Mouse (Mus musculus): ENCODE measurements around the gene Mphosph9. TPM values are rescaled to one million over a fixed set of nuclear protein-coding genes. Genes with fewer than 3 reads are reported as not detected.
"Not testable (repeated sequence)": the region's sequence is repeated elsewhere in the genome, so short reads cannot be mapped to it uniquely, and the experiment has no call there.

Gene Mphosph9
- polyA plus RNA-seq, 1 experiment from 2014 or later, result 8.5 TPM

DNA sequence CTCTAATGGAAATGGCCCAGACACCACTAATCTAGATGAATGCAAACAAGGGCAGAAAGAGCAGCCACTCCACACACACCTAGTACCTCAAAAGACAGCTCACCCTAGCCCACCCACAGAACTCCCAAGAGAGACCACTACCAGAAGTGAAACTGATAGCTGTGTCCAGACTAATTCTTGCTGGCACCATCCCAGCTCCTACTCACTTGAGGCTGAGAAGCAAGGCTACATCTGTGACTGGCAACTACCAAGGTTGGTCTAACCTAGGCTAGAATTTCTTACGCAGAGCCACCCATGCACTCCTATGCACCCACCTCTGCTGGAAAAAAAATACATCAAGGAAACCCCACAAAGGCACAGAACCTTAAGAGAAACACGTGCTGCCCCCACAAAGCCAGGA, 22.6 kb upstream of the Mphosph9 start:
- Histone ChIP-seq H3K9me3 (replicated peaks; ENCODE audit: control insufficient read depth, low read length) (no peaks in the 10 kb centered on the region), H3K36me3 (ENCODE audit: control insufficient read depth, insufficient read depth, low read length) (peaks cover 22% of the 10 kb centered on the region; the same call in 1 of the 2 replicates), H3K27ac (ENCODE audit: low read length) (peak overlapping the region; percentile 97; the same call in 1 of the 2 replicates), H3K27me3 (ENCODE audit: control insufficient read depth, insufficient read depth, low read length) (no peaks in the 10 kb centered on the region), H3K4me2 (ENCODE audit: low read depth, low read length) (no peak overlapping the region), H3K9ac (ENCODE audit: low read length) (peak overlapping the region; percentile 100), H3K4me1 (ENCODE audit: control insufficient read depth, insufficient read depth, low read length) (peaks cover 23% of the 10 kb centered on the region), H3K4me3 (replicated peaks; ENCODE audit: low read length) (no peak overlapping the region)
- no peak for ATAC-seq (ENCODE audit: insufficient read depth, low FRiP score)
- 85% methylated on average over 2 of the region's 2 CpGs for WGBS

DNA sequence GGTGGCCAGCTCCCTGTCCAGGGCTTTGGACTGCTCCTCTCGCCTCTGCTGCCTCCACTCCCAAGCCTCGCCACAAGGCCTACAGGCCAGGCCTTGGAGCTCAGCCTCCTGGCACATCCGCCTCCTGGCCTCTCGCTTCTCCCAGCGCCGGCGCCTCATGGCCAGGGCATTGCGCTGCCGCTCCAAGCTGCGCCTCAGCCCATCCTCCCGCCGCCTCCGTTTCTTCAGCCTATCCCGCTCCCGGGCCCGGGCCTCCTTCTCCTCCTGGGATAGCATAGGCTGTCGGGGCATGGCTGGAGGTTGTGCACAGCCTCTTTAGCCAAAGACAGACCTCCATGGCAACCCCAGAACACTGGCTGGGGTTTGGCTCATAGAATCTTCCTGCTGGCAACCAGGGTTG, 21.4 kb upstream of the Mphosph9 start:
- WGBS, result 92% methylated on average over 17 of the region's 17 CpGs
- no peak overlapping the region for H3K9ac ChIP-seq (ENCODE audit: low read length)
- no peak for ATAC-seq (ENCODE audit: insufficient read depth, low FRiP score)
- H3K27me3 ChIP-seq (ENCODE audit: control insufficient read depth, insufficient read depth, low read length), result no peaks in the 10 kb centered on the region
- no peak overlapping the region for H3K4me3 ChIP-seq (replicated peaks; ENCODE audit: low read length)
- H3K36me3 ChIP-seq (ENCODE audit: control insufficient read depth, insufficient read depth, low read length), result peaks cover 24% of the 10 kb centered on the region; the same call in 1 of the 2 replicates
- no peak overlapping the region for H3K27ac ChIP-seq (ENCODE audit: low read length)
- H3K4me2 ChIP-seq (ENCODE audit: low read depth, low read length), result no peak overlapping the region
- H3K9me3 ChIP-seq (replicated peaks; ENCODE audit: control insufficient read depth, low read length), result no peaks in the 10 kb centered on the region
- peaks cover 23% of the 10 kb centered on the region for H3K4me1 ChIP-seq (ENCODE audit: control insufficient read depth, insufficient read depth, low read length)

DNA sequence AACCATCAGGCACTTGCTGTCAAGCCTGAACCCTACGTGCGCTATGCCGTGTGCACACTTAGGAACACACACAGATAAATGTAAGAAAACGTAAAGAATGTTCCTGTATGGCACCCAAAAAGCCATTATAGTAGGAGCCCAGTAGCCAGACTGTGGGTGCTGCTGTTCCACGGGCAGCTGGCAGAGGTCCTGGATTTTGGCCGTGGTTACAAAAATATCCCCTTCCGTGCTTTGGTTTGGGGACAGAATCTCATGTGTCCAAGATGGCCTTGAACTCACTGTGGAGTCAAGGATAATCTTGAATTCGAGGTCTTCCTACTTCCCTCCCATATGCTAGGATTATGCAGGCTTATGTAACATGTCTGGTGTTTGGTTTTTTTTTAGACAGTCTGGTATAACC, 15.1 kb upstream of the Mphosph9 start:
- no peak overlapping the region for H3K4me2 ChIP-seq (ENCODE audit: low read depth, low read length)
- peaks cover 12% of the 10 kb centered on the region for H3K4me1 ChIP-seq (ENCODE audit: control insufficient read depth, insufficient read depth, low read length)
- no peaks in the 10 kb centered on the region for H3K27me3 ChIP-seq (ENCODE audit: control insufficient read depth, insufficient read depth, low read length)
- ATAC-seq (ENCODE audit: insufficient read depth, low FRiP score), result no peak
- peaks cover 14% of the 10 kb centered on the region; the same call in 1 of the 2 replicates for H3K36me3 ChIP-seq (ENCODE audit: control insufficient read depth, insufficient read depth, low read length)
- no peaks in the 10 kb centered on the region for H3K9me3 ChIP-seq (replicated peaks; ENCODE audit: control insufficient read depth, low read length)
- no peak overlapping the region for H3K4me3 ChIP-seq (replicated peaks; ENCODE audit: low read length)
- 75% methylated on average over 8 of the region's 8 CpGs for WGBS
- no peak overlapping the region for H3K27ac ChIP-seq (ENCODE audit: low read length)
- no peak overlapping the region for H3K9ac ChIP-seq (ENCODE audit: low read length)

DNA sequence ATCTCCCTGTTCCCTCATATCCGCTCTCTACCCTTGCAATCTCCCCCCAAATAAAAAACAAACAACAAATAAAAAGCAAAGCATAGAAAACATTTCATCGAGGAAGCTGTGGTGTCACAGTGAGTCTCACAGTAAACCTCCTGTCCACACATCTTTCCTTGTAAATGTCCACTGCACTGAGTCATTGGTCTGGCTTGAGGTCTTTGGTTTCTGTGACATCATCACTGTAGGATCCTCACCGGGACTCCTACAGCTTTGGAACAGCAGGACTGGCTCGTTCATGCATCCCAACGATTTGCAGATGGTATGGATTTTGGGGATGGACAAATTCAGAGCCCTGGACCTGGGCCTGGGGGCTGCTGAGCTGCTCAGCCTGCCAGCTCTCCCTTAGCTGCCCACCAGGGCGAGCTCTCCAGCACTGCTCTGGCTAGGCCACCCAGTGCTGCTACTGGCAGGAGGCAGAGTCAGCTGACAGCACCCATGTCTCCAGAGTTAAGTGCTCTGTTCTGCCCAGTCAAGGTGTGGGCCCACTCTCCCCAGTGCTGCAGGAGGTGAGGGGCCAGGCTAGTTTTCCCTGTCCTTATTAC, 14.1 kb upstream of the Mphosph9 start:
- not testable (repeated sequence) for H3K4me3 ChIP-seq (replicated peaks; ENCODE audit: low read length); H3K27me3 ChIP-seq (ENCODE audit: control insufficient read depth, insufficient read depth, low read length); H3K27ac ChIP-seq (ENCODE audit: low read length); H3K4me2 ChIP-seq (ENCODE audit: low read depth, low read length); H3K9ac ChIP-seq (ENCODE audit: low read length); H3K9me3 ChIP-seq (replicated peaks; ENCODE audit: control insufficient read depth, low read length); ATAC-seq (ENCODE audit: insufficient read depth, low FRiP score)
- 0 out of 2 replicates have a peak, but pooled peaks cover 11% of the 10 kb centered on the region for H3K36me3 ChIP-seq (ENCODE audit: control insufficient read depth, insufficient read depth, low read length)
- H3K4me1 ChIP-seq (ENCODE audit: control insufficient read depth, insufficient read depth, low read length), result peaks cover 17% of the 10 kb centered on the region
- WGBS, result 62% methylated on average over 6 of the region's 6 CpGs

DNA sequence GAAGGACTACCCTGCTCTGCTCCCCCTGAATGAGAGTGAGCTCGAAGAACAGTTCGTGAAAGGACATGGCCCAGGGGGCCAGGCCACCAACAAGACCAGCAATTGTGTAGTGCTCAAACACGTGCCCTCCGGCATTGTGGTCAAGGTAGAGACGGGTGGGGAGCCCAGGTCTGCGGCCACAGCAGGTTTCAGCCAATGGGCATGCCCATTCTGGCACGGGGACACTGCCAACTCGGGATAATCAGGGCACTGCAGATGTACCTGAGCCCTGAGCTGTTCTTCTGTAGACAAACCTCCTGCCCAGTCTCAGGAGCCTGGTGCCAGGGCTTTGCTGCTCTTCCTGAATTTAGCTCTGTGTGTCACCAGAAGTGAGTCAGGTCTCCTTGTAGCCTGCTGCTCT, 11.0 kb upstream of the Mphosph9 start:
- Histone ChIP-seq H3K4me2 (ENCODE audit: low read depth, low read length) (no peak overlapping the region), H3K27me3 (ENCODE audit: control insufficient read depth, insufficient read depth, low read length) (no peaks in the 10 kb centered on the region), H3K9ac (ENCODE audit: low read length) (no peak overlapping the region), H3K36me3 (ENCODE audit: control insufficient read depth, insufficient read depth, low read length) (no peaks in the 10 kb centered on the region), H3K27ac (ENCODE audit: low read length) (no peak overlapping the region; the same call in 1 of the 2 replicates), H3K4me3 (replicated peaks; ENCODE audit: low read length) (no peak overlapping the region), H3K4me1 (ENCODE audit: control insufficient read depth, insufficient read depth, low read length) (peaks cover 17% of the 10 kb centered on the region), H3K9me3 (replicated peaks; ENCODE audit: control insufficient read depth, low read length) (no peaks in the 10 kb centered on the region)
- ATAC-seq (ENCODE audit: insufficient read depth, low FRiP score), result no peak
- WGBS, result 90% methylated on average over 8 of the region's 8 CpGs

DNA sequence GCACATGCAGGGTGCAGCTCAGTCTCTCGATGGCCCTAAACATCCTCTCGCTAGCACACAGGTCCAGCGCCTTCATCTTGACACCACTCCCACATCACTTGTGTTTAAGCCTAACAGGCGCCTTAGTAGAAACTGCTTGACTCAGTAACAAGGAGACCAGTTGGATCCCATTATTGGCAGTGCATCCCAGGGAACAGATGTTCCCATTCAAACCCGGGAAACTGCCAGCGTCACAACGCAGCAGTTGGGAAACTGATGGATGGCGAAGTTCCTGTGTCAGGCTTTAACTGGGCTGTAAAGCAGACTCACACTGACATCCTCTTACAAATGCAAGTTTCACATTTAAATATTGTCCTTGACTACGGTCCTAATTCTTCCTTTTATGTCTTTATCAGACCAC, 10.1 kb upstream of the Mphosph9 start:
- no peak overlapping the region for H3K4me2 ChIP-seq (ENCODE audit: low read depth, low read length)
- no peak overlapping the region for H3K4me3 ChIP-seq (replicated peaks; ENCODE audit: low read length)
- no peaks in the 10 kb centered on the region for H3K9me3 ChIP-seq (replicated peaks; ENCODE audit: control insufficient read depth, low read length)
- ATAC-seq (ENCODE audit: insufficient read depth, low FRiP score), result no peak
- WGBS, result 36% methylated on average over 9 of the region's 9 CpGs
- H3K27ac ChIP-seq (ENCODE audit: low read length), result peak overlapping the region; percentile 39; the same call in 1 of the 2 replicates
- peaks cover 17% of the 10 kb centered on the region for H3K4me1 ChIP-seq (ENCODE audit: control insufficient read depth, insufficient read depth, low read length)
- no peaks in the 10 kb centered on the region for H3K36me3 ChIP-seq (ENCODE audit: control insufficient read depth, insufficient read depth, low read length)
- no peak overlapping the region for H3K9ac ChIP-seq (ENCODE audit: low read length)
- no peaks in the 10 kb centered on the region for H3K27me3 ChIP-seq (ENCODE audit: control insufficient read depth, insufficient read depth, low read length)

DNA sequence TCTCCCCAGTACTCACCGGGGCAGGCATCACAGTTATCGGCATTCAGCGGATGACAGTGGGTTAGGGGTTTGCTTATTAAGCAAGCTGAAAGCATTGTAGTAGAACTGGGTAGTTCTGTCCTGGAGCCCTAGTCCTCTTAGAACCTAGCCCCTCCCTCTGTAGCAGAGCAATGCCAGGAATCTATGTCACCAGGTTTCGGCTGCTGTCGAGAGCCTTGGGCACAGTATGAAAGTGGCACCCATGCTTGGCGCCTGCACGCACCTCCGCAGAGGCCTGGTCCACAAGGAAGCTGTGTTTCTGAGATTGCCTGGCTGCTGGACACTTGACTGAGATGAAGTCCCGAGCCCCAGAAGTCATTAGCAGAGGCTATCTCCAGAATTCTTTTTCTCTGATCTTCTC, 9.3 kb upstream of the Mphosph9 start:
- Histone ChIP-seq H3K27ac (ENCODE audit: low read length) (no peak overlapping the region), H3K9me3 (replicated peaks; ENCODE audit: control insufficient read depth, low read length) (no peaks in the 10 kb centered on the region), H3K4me1 (ENCODE audit: control insufficient read depth, insufficient read depth, low read length) (peaks cover 17% of the 10 kb centered on the region), H3K4me3 (replicated peaks; ENCODE audit: low read length) (no peak overlapping the region), H3K36me3 (ENCODE audit: control insufficient read depth, insufficient read depth, low read length) (no peaks in the 10 kb centered on the region), H3K4me2 (ENCODE audit: low read depth, low read length) (no peak overlapping the region), H3K27me3 (ENCODE audit: control insufficient read depth, insufficient read depth, low read length) (no peaks in the 10 kb centered on the region), H3K9ac (ENCODE audit: low read length) (no peak overlapping the region)
- 84% methylated on average over 9 of the region's 9 CpGs for WGBS
- no peak for ATAC-seq (ENCODE audit: insufficient read depth, low FRiP score)

DNA sequence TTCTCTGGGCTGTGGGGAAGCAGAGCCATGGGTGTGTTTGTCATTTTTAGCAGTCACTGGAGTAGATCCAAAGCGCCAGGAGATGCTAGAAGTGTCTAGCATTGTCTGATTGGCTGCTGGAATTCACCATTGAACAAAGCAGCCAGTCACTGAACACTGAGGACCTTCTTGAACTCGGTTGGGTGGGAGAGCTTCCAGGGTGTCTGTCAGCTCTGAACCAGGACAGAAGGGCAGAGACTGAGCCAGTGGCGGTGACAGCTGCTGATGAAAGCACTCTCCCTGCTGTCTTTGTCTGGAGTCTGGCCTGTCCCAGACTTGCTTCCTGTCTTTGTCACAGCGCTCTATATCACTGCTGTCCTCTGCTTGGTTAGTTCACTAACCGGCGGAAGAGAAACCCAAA, 6.6 kb upstream of the Mphosph9 start:
- peak; percentile 49; the same call in 1 of the 2 replicates for ATAC-seq (ENCODE audit: insufficient read depth, low FRiP score)
- Histone ChIP-seq H3K9me3 (replicated peaks; ENCODE audit: control insufficient read depth, low read length) (no peaks in the 10 kb centered on the region), H3K36me3 (ENCODE audit: control insufficient read depth, insufficient read depth, low read length) (no peaks in the 10 kb centered on the region), H3K27ac (ENCODE audit: low read length) (peak overlapping the region; percentile 32), H3K4me2 (ENCODE audit: low read depth, low read length) (no peak overlapping the region), H3K4me1 (ENCODE audit: control insufficient read depth, insufficient read depth, low read length) (peaks cover 17% of the 10 kb centered on the region), H3K9ac (ENCODE audit: low read length) (0 out of 2 replicates have a peak overlapping the region, but pooled peaks have one; percentile 10), H3K27me3 (ENCODE audit: control insufficient read depth, insufficient read depth, low read length) (no peaks in the 10 kb centered on the region), H3K4me3 (replicated peaks; ENCODE audit: low read length) (no peak overlapping the region)
- WGBS, result 56% methylated on average over 6 of the region's 6 CpGs

DNA sequence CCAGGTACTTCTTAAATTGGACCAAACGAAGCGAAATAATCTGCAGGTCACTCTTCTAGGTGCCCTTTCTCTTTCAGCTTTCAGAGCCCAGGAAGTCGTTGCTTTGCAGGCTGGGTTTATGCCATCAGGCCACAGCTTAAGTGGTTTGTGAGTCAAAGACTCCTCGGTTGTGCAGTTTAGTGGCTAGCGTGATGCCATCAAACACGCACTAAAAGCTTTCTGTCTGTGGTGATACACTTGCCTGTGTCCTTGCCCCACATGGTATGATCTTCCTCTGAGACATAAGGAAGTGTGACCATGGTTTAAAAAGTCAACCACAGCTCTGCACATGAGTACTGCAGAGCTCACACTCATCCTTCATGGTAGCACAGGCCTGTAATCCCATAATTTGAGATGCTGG, 2.3 kb upstream of the Mphosph9 start:
- Histone ChIP-seq H3K4me3 (replicated peaks; ENCODE audit: low read length) (no peak overlapping the region), H3K4me2 (ENCODE audit: low read depth, low read length) (no peak overlapping the region), H3K4me1 (ENCODE audit: control insufficient read depth, insufficient read depth, low read length) (peaks cover 9% of the 10 kb centered on the region; the same call in 1 of the 2 replicates), H3K9ac (ENCODE audit: low read length) (no peak overlapping the region), H3K27me3 (ENCODE audit: control insufficient read depth, insufficient read depth, low read length) (no peaks in the 10 kb centered on the region), H3K27ac (ENCODE audit: low read length) (no peak overlapping the region), H3K36me3 (ENCODE audit: control insufficient read depth, insufficient read depth, low read length) (no peaks in the 10 kb centered on the region), H3K9me3 (replicated peaks; ENCODE audit: control insufficient read depth, low read length) (no peaks in the 10 kb centered on the region)
- no peak for ATAC-seq (ENCODE audit: insufficient read depth, low FRiP score)
- 89% methylated on average over 6 of the region's 6 CpGs for WGBS
